Mouse (Mus musculus): ENCODE measurements around the gene Ctcfl. TPM values are rescaled to one million over a fixed set of nuclear protein-coding genes. Genes with fewer than 3 reads are reported as not detected.
A peak's percentile ranks its signal among the peaks of the same experiment; 100 is the strongest.

The Ctcfl gene
- total and polyA plus RNA-seq, 3 experiments: 0.13 TPM; not detected in 2

DNA sequence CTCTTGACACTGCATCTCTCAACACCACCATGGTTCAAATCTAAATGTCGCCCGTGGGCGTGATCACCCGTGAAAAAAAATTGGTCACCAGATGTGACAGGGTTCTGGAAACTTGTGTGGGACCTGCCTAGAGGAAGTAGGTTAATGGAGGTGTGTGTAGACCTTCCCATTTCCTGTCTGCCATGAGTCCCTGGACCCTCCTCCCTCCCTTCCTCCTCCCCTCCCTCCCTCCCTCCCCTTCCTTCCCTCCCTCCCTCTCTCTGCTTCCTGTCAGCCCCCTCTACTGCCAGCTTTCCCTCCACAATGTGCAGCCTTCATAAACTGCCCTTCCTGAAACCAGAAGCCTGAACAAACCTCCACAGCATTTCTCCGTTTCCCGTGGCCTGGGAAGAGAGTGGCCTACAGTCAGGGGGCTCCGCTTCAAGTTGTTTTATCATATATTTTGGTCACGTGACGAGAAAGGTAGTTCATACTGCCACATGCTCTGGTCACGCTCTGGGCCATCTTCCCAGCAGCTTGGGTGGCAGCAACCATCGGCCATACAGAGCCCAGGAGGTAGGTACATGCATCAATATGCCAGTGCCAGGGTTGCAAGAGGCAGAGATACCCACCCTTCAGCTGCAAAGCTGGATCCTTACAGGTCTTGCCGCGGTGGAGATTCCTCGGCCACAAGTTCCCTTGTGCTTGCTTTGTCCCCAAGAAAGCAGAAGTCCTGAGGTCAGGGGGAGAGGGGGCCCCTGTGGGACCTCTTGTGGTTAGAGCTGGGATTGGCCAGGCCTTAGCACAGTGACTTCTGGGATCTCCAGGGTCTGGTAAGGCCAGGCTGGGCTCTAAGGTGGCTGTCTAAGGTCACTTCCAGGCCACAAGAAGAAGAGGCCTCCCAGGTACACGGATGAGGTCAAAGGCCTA is 57.6 kb downstream of the Ctcfl start (continued):
- TF ChIP-seq ZNF384 (IDR thresholded peaks at IDR 0.05; ENCODE audit: low read depth, low read length) (no peak), E2F4 (IDR thresholded peaks at IDR 0.05; ENCODE audit: borderline replicate concordance, low read depth, low read length) (no peak), MAFK (IDR thresholded peaks at IDR 0.05; ENCODE audit: borderline replicate concordance, low read depth, low read length) (no peak), SMC3 (IDR thresholded peaks at IDR 0.05; ENCODE audit: low read depth, low read length) (peak; percentile 55), MAX (IDR thresholded peaks at IDR 0.05; ENCODE audit: low read length) (peak; percentile 63; the same call in 1 of the 2 replicates), NELFE (IDR thresholded peaks at IDR 0.05; ENCODE audit: low read depth, low read length) (no peak; the same call in 1 of the 2 replicates), POLR2AphosphoS5 (IDR thresholded peaks at IDR 0.05; ENCODE audit: borderline replicate concordance, low read depth, low read length) (no peak), ELF1 (IDR thresholded peaks at IDR 0.05; ENCODE audit: low read depth, low read length) (no peak), GATA1 (IDR thresholded peaks at IDR 0.05; ENCODE audit: low read depth, low read length) (no peak), TCF12 (IDR thresholded peaks at IDR 0.05; ENCODE audit: low read depth, low read length) (peak; percentile 35; the same call in 1 of the 2 replicates)

DNA sequence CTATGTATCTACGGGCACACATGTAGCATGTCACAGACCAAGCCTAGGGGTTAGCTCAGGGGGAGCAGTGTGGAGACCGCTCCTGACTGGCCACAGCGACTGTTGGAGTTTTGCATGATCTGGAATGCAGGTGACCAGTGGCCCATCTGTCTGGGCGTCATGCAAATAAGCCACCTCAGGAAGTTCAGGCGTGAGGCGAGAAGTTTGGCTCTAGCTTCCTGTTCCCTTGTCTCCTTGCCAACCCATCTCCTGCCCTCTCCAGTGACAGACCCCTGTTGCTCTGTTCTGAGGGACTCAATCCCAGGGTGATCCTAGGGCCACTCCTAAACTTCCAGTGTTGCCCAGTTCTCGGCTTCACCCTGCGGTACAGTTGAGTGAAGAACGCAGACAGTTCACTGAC is 58.9 kb downstream of the Ctcfl start:
- DNase-seq (ENCODE audit: low read depth, low spot score): no peak
- Histone ChIP-seq H3K27me3 (ENCODE audit: control insufficient read depth in 1 of 2, insufficient read depth in 2 of 2, low read length in 2 of 2) (no peaks in the 10 kb centered on the region), H3K79me2 (ENCODE audit: control insufficient read depth, insufficient read depth, low read length, poor library complexity) (no peaks in the 10 kb centered on the region; the same call in 1 of the 2 replicates), H3K4me3 (ENCODE audit: control insufficient read depth in 1 of 2, insufficient read depth in 1 of 2, low read depth in 2 of 2, low read length in 2 of 2) (no peak overlapping the region), H3K9me3 (replicated peaks; ENCODE audit: insufficient read depth, low read length) (no peaks in the 10 kb centered on the region), H3K27ac (ENCODE audit: control insufficient read depth, low read depth, low read length) (no peak overlapping the region), H3K9ac (ENCODE audit: control insufficient read depth, low read depth, low read length, poor library complexity, severe bottlenecking) (no peak overlapping the region), H3K36me3 (ENCODE audit: control insufficient read depth in 1 of 2, insufficient read depth in 2 of 2, low read length in 2 of 2) (peaks cover 0 to 11% of the 10 kb centered on the region in 2 experiments; a peak in 2 of 4 replicates), H3K4me1 (ENCODE audit: control insufficient read depth in 1 of 2, insufficient read depth in 2 of 2, low read length in 2 of 2) (peaks cover 7 to 39% of the 10 kb centered on the region in 2 experiments)
- TF ChIP-seq ETS1 (IDR thresholded peaks at IDR 0.05; ENCODE audit: low read depth, low read length): no peak
- TF ChIP-seq CTCF (IDR thresholded peaks at IDR 0.05 in 2 of 3, conservative IDR thresholded peaks at IDR 0.05 in 1 of 3; ENCODE audit: control insufficient read depth in 1 of 3, insufficient read depth in 1 of 3, low read depth in 2 of 3, low read length in 3 of 3, poor library complexity in 1 of 3, severe bottlenecking in 1 of 3): no peak
- TF ChIP-seq ZC3H11A (IDR thresholded peaks at IDR 0.05; ENCODE audit: low read depth, low read length): no peak
- no peak for TF ChIP-seq POLR2A (IDR thresholded peaks at IDR 0.05; ENCODE audit: control insufficient read depth in 1 of 2, insufficient read depth in 1 of 2, low read depth in 1 of 2, low read length in 2 of 2, poor library complexity in 1 of 2)
- TF ChIP-seq USF1 (IDR thresholded peaks at IDR 0.05; ENCODE audit: low read depth, low read length): no peak
- no peak for TF ChIP-seq TCF12 (IDR thresholded peaks at IDR 0.05; ENCODE audit: low read depth, low read length)
- TF ChIP-seq GABPA (IDR thresholded peaks at IDR 0.05; ENCODE audit: low read depth, low read length): no peak
- TF ChIP-seq MAFK (IDR thresholded peaks at IDR 0.05; ENCODE audit: borderline replicate concordance, low read depth, low read length): no peak
- no peak for TF ChIP-seq ELF1 (IDR thresholded peaks at IDR 0.05; ENCODE audit: low read depth, low read length)
- no peak for TF ChIP-seq USF2 (IDR thresholded peaks at IDR 0.05; ENCODE audit: borderline replicate concordance in 1 of 2, insufficient read depth in 1 of 2, low read depth in 1 of 2, low read length in 2 of 2)
- TF ChIP-seq MYB (IDR thresholded peaks at IDR 0.05; ENCODE audit: low read depth, low read length): no peak
- no peak for TF ChIP-seq GATA1 (IDR thresholded peaks at IDR 0.05; ENCODE audit: low read depth, low read length)
- TF ChIP-seq POLR2AphosphoS5 (IDR thresholded peaks at IDR 0.05; ENCODE audit: borderline replicate concordance, low read depth, low read length): no peak
- no peak for TF ChIP-seq POLR2AphosphoS2 (IDR thresholded peaks at IDR 0.05; ENCODE audit: low read length)
- TF ChIP-seq MEF2A (IDR thresholded peaks at IDR 0.05; ENCODE audit: extremely low read depth, insufficient replicate concordance, low read depth, low read length, poor library complexity, severe bottlenecking): no peak
- no peak for TF ChIP-seq SMC3 (IDR thresholded peaks at IDR 0.05; ENCODE audit: low read depth, low read length)
- TF ChIP-seq TAL1 (IDR thresholded peaks at IDR 0.05; ENCODE audit: low read length): no peak

All from MEL (cell line).